Mouse (Mus musculus) skeletal muscle tissue, adult 2 months (tissue): Measurements from ENCODE around the gene Gm12216.

ENCODE experiments used
- DNase-seq: peaks from one replicate; pipeline ENCODE4 v3.0.0-alpha.2; 2012; ENCODE audit warnings: low read depth, low spot score

Gm12216 gene

DNA sequence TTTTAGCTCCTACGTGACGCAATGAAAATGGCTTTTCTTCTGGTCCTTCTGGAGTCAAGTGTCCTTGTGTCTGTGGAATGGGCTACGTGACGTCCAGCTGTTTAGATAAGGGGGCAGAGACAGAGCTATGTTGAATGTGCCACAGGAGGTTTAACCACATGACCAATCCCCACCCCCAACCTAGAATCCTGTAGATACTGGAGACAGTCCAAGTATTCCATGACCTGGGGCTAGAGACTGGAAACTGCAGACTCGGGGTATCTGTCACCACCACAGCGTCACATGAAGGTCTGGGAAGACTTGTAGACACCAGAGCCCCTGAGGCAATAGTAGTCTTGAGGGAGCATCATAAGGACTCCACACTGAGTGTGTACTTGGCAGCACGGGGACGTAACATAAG is 63.2 kb downstream of the Gm12216 start:
- DNase-seq, result no peak

DNA sequence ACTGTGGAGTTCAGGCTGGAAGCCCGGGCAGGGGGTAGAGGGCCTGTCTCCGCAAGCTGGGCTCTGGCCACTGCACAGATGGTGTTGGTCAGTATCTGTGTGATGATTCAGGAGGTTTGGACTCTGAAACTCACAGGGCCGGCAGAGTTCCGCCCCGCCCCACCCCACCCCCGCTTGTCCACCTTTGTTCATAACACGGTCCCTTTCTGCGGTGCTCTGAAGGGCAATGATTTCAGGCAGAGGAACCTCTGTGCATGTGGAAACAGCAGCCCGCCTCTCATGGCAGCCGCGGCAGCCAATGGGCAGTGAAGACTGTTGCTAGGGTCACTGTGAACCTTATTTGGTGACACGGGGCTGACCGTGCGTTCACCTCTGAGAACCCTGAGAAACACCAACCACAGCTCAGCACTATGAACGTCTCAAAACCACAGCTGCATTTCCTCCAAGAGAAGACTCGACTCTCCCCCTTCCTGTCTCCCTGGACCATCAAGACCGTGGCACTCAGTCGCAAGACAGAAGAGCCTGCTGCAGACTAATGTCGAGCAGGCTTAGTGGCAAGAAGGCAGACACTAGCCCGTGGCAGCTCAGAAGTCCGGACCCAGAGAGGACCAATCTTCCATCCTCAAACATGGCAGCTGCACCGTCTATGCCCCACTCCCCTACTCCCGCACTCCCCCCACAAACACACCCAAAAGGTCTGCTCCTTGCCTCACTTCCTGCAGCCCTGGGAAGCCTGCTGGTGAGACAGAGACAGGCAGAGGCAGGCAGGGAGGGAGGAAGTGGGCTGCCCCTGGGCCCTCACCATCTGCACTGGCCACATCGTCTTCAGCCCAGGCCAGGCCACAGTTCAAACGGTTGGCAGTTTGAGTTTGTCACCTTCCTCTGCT is 64.1 kb downstream of the Gm12216 start:
- DNase-seq, result peak; percentile 60

DNA sequence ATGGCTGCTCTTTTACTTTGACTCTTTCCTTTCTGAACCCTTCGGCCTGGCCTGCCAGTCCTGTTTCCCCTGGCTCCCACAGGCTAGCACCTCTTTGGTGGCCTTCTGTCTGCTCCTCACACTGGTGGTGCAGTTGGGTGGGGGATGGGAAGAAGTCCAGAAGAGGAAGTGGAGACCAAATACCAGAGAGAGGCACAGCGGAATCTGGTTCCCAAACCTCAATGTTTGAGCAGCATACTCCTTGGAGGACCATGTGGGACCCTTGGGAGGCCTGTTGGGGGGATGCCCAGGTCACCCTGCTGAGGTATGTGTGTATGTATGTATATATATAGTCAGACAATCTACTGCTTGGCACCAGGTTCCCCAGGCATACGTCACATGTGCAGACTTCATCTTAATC is 65.0 kb downstream of the Gm12216 start:
- no peak for DNase-seq

DNA sequence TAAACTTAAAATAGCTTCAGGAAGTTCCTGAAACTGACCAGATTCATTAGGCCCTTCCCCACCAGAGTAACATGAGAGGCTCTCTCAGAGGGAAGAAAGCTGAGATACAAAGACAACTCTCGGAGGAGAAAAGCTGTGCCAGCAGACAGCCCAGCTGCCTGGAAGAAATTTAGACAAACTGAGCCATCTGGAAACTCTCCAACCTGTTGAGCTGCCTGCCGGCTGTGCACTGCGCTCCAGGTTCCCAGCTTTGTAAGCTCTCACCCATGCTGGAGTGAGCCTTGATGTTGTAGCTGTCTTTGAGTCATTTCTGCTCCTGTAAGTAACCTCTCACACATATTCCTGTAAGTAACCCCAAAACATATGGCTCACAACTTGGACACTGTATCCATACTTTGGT is 66.1 kb downstream of the Gm12216 start:
- peak; percentile 53 for DNase-seq

DNA sequence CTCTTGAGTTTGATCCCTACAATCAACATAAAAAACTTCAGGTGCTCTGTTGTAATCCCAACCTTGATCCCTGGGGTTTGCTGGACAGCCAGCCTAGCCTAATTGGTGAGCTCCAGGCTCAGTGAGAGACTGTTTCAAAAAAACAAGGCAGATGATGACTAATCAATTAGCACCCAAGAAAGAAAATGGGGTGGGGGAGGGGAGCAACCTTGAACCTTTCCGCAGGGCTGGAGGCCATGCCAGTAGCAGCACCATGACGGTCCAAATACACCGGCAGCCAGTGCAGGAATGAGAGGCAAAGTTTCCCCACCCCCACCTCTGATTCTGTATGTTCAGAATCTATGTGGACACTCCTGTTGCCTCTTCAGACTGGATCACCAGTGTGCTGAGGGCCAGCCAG is 69.8 kb downstream of the Gm12216 start:
- DNase-seq, result no peak

DNA sequence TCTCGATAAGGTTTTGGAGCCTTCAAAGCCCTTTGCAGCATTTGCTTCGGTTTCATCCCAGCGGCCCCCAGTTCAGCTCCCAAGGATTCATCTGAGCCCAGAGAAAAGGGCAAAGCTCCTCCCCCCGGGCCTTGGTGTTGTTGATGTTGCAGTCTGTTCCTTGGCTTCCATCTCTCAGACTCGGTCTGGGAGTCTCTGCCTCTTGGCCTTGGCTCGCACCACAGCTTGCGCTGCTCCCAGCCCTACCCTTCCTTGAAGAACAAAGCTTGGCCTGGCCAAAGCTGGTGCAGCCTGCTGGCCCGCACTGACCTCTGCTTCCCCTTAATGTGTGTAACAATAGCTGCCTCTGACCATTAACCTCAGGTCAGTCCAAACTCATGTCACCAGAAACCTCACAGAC is 70.9 kb downstream of the Gm12216 start:
- peak; percentile 70 for DNase-seq

DNA sequence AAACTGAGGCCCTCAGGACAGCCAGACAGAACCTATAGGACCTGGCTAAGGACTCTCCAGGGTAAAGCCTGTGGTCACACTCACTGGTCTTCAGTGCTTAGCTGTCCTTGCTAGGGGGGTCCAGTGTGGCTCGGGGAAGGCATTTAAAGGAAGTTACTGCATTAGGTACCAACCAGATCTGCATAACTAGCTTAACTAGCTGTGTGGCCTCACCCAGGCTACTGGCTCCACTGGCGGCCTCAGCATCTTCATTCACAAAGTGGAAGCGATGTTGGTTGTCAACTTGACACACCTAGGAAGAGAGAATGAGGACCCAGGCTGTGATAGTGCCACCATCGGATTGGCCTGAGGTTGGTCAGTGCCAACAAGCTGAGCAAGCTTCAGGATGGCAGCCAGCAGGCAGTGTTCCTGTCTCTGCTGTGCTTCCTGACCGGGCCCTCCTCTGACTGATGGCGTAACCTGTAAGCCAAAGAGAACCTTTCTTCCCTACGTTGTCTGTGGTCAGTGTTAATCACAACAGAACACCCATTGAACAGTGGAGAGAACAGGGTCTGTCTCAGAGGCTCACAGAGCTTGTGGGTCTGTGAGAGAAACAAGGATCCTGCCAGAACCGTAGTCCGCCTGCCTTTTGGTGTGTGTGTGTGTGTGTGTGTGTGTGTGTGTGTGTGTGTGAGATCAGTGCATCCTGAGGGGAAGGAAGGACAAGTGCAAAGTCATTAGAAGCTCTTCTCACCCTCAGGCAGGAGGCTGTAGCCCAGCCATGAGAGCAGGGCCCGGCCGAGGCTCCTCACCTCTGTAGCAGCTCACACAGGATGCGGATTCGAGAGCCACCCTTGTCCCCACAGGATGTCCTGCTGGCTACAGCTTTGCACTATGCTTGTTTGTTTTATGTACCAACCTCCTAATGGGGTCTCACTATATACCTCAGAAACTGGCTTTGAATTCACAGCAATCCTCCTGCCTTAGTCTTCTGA is 72.7 kb downstream of the Gm12216 start:
- DNase-seq, result no peak

DNA sequence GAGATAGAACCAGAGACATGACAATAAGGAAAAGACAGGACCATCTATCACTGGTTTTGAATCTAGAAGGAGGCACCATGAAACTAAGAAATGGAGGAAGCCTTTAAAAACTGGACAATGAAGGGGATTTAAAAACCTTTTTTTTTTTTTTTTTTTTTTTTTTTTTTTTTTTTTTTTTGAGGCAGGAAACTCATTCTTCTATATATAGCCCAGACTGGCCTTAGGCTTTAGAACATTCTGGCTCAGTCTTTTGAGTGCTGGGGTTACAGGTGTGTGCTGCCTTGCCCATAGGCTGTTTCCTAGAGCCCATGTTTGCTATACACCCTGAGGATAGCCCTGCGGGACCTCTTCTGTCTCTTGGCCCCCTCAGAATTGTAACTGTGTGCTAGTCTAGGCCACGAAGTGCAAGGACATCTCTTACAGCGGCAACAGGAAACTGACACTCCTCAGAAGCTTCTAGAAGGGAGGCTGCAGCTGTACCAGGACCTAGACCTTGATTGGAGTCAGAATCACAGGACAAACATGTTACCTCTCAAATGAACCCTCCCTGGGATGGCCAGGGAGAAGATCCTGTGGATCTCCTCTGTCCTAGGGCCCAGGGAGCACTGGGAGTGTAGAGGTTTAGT is 73.6 kb downstream of the Gm12216 start:
- DNase-seq, result no peak

DNA sequence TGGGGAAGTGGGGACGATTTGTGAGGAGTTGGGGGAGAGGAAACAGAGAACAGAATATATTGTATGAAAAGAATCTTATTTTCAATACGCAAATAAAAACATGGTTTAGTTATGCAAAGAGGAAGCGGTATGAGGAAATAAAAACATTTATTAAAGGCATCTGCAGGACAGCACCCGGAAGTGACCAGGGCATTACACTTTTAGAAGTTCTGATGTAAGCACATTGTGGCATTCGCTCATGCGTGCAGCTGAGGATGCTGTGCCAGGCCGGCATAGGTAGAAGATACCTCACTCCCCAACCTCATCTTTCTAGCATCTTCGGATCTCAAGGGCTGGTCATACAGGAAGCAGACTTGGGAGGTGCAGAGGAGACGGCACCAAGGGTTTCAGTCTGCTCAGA is 75.8 kb downstream of the Gm12216 start:
- no peak for DNase-seq

DNA sequence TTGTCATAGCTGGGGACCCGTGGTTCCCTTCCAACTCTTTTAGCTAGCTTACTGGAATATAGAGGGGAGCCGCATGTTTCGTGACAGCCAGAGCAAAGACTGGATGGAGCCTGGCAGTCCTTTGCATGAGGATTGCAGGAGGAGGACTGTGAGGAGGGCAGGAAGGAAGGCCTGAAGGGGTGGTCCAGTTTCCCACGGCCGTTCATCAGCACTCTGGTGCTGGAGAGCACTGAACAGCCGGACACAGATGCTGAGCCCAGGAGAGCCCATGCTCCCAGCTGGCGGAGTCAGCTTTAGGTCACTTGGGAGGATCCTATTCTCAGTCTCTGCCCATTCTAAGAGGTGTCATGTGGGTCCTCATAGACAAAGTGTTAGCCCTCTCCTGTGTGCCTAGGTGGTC is 77.1 kb downstream of the Gm12216 start:
- no peak for DNase-seq

DNA sequence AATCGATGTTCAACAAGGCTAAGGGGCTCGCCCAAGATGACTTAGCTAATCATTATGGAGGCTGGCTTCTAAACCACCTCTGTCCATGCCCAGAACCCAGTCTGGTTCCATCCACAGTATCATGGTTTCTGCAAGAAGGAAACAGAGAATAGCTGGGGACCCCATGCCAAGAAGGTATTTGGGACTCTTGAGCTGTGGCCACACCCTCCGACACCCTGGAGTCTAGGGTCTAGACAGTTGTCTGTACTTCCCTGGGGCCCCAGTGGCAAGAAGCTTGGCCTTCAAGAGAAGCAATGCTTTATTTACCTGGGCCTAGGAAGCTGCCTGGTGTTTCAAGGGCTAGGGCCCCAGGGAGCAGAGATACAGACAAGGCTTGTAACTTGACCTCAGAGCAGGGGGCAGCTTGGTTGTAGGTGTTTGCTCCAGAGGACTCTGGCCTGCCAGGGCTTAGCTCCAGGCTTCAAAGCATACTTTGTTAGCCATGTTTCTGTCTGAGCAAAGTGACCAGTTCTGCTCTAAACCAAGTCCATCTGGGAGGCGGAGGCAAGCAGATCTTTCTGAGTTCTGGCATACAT is 77.8 kb downstream of the Gm12216 start:
- no peak for DNase-seq

DNA sequence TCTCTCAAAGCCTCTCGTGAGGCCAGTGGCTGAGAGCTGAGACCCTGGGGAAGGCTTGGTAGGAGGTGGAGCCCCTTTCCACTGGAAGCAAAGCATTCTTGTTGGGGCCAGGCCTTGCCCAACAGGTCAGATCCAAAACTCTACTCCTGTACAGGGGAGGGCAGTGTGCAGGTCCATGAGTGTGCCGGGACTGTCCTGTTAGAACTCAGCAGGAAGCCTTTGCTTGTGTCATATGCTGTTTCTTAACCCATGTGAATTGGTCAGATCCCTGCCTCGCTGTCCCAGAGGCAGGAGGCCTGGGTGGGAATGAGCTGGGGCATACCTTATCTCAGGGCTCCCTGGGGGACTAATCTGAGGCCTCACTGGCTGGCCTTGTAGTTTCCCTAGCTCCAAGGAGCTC is 78.8 kb downstream of the Gm12216 start:
- no peak for DNase-seq

DNA sequence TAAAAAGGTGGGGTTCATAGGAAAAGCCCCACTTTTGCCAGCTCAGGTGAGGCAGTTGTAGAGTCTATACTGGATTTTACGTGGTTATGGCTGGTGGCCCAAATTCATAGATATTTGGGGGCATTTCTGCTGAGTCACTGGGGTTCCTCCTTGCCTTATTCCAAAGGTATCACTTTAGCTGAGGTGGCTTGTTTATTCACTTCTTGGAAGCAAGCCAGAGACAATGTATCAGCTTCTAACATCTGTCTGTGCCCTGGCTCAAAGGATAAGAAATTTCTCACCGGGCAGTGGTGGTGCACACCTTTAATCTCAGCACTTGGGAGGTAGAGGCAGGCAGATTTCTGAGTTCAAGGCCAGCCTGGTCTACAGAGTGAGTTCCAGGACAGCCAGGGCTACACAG is 79.2 kb downstream of the Gm12216 start:
- DNase-seq, result no peak

DNA sequence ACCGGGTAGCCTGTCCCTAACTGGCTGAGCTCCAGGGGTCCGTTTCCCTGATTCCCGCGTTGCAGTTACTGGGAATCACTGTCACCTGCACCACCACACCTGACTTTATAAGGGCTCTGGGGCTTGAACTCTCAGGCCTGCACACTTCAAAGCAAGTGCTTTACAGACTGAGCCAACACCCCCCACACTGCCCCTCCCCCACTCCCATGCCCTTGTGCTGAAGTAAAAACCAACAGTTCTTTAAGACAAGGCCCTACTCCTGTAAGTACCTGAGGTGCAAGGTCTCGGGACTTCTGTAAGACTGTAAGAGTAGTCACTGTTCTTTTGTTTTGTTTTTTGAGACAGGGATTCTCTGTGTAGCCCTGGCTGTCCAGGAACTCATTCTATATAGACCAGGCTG is 80.6 kb downstream of the Gm12216 start:
- no peak for DNase-seq

DNA sequence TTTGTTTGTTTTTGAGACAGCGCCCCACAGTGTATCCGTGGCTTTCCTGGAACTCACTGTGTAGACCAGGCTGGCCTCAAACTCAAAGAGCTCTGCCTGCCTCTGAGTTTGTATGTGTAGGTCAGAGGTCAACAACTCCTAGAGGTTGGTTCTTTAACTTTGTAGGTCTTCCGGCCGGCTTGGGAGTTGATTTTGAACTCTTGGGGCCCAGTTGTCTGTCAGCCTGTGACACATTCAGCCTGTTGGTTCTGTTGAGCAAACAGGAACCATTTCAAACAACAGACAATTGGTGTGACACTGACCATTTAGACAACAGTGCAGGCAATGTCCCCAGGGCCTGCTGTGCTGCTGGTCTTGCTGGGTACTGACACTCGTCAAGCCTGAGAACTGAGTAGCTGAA is 81.3 kb downstream of the Gm12216 start:
- DNase-seq, result no peak

DNA sequence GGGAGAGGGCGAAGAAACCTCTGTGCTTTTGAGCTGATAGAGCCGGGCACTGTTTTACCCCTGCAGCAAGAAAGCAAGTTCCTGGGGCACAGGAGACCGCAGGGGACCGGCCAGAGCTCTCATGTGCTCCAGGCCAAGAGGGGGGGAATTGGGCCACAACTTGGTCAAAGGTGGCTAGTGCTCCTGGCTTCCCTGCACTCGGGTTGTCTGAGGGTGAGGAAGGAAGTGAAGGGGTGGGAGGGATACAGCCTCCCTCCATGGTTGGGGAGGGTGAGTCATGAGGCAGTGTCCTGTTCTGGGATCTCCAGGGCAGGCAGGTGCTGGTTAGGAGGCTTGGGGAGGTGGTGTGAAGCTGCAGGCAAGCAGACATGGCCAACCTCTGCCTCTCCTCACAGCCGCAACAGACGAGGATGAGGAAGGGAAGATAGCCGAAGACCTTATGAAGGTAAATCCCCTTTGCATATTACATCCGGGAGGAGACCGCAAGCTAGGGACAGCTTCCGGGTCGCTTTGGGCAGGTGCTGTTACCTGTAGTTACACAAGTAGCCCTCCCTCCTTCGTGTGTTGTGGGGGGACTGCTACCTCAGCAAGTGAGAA is 84.3 kb downstream of the Gm12216 start:
- DNase-seq, result no peak

DNA sequence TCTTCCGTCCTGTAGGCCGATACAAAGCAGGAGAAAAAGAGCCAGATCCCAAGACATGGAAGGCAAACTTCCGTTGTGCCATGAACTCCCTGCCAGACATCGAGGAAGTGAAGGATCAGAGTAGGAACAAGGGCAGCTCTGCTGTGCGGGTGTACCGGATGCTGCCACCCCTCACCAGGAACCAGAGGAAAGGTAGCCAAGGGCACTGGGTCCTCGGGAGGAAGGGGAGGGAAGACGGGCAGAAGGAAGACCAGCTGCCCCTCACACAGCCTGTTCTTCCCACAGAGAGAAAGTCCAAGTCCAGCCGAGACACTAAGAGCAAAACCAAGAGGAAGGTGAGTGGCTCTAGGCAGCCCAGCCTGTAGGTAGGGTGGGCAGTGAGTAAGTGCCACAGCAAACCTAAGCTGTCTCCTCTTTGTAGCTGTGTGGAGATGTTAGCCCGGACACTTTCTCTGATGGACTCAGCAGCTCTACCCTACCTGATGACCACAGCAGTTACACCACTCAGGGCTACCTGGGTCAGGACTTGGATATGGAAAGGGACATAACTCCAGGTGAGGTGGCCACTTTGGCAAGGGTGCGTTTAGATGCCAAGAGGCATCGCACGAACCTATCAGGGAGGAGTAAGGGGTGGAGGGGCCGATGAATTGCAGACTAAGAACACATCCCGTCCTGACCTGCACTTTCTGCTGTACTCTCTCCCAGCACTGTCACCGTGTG is 85.3 kb downstream of the Gm12216 start:
- DNase-seq, result no peak

DNA sequence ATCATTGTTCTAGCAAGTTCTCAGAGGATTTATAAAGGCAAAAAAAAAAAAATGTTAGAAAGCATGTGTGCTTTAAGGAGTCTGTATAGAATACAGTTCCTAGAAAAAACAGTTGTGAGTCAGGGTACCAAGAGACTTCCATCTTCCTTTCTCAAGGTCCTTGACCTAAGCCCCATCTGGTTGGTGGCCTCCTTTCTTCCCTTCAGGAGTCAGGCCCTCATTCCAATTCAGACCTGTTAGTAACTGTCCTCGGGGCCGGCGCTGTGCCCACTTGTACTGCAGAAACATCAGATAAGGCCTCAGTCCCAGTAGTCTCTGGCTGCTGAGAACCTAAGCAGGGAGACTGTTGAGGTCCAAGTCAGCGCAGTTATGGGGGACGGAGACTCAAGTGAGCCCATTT is 86.0 kb downstream of the Gm12216 start, which contains the start of gene Gm17334:
TSS of gene Gm17334 (minus strand) at position 101 of the 400 bp plus-strand sequence.
- DNase-seq, result no peak

DNA sequence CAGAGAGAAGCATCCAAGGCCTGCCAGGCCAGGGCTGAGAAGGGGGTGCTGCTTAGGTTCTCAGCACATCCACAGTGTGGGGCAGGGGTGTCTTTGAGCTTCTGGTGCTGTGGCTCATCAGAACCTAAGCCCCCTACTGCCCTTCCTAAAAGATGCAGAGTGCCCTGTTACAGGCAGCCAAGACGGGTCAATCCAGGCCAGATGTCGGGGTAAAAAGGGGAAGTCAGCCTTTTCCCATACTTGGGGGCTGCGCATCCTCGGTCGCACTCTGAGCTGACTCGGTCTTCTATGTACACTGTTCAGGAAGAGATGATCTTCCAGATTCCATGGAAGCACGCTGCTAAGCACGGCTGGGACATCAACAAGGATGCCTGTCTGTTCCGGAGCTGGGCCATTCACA is 86.5 kb downstream of the Gm12216 start:
- no peak for DNase-seq

DNA sequence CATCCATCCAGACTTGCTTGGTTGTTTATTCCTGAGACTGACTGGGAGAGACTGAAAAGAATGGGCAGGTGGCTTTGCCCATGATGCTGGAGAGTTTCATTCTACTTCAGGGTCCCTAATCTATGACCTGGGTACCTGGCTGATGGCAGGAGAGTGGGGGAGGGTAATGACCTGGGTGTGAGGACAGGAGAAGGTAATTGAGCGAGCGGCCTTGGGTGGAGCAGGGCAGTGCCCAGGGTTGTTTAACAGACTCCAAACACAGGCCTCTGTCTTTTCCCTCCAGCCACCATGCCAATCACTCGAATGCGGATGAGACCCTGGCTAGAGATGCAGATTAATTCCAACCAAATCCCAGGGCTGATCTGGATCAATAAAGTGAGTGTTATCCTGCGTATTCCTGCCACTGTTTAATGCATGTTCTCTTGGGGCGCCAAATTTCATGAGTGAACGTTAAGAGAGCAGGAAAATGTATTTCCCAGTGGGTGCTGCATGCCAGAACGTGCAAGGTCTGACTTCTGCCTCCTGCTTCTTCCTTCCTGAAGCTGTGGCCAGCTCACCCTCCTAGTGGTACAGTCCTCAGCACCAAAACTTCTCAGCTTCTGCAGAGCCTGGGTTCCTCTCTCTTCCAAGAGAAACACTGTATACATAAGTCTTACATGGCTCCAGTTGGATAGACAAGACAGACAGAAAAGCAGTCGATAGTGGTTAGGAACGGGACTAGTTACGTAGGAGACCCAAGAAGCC is 87.9 kb downstream of the Gm12216 start:
- no peak for DNase-seq
